Mouse (Mus musculus) heart, adult 2 months (tissue): ENCODE results near the gene Thbs1.

Experiments
- CTCF ChIP-seq: fragments of 200-600 bp; IDR thresholded peaks from 2 replicates; pipeline ENCODE4 v1.8.1; 2022; ENCODE audit warnings: antibody characterized with exemption, mild to moderate bottlenecking, moderate library complexity
- POLR2A ChIP-seq: fragments of 200-500 bp; IDR thresholded peaks from 2 replicates; pipeline ENCODE4 v1.6.1; 2011; ENCODE audit warnings: mild to moderate bottlenecking, low read depth, low read length, control low read depth; ENCODE audit not compliant: insufficient read depth

DNA sequence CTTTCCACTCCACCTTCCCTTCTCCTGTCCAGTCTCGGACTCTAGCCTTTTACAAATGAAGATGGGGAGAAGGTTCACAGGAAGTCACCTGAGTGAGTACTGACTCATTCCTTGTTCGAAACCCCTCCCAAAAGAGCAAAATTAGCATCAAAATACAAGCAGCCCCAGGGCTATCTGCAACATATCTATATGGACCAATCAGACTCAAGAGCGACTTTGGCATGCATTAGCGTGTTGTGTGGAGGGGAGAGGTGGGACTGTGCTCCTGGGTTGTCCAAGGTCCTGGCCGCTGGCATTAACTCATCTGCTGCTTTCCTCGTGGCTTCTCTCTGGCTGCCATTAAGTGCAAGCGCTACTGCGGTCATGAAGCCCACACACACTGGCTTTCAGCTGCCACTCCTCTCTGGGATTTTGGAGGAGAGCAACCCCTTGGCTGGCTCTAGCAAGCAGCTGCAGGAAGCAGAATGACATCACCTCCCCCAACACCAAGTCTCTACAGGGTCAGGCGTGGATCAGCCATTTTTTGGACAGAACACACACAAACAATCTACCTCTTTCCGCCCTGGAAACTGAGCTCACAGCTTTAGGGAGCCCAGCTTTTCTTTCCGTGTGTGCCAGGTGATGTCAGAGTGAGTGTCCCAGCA, 47.4 kb upstream of the Thbs1 start:
- TF ChIP-seq CTCF (no peak), POLR2A (no peak)
